Mouse (Mus musculus) kidney, adult 9 months (tissue): Measurements from ENCODE around the gene Zswim9.

Source experiments
- DNase-seq: peaks from one replicate; pipeline ENCODE4 v3.0.0; 2022

Gene Zswim9

GRCm38 (mm10) chr7:13268749-13269260 lies 9.7 kb downstream of the Zswim9 start:
- DNase-seq = no peak

DNA sequence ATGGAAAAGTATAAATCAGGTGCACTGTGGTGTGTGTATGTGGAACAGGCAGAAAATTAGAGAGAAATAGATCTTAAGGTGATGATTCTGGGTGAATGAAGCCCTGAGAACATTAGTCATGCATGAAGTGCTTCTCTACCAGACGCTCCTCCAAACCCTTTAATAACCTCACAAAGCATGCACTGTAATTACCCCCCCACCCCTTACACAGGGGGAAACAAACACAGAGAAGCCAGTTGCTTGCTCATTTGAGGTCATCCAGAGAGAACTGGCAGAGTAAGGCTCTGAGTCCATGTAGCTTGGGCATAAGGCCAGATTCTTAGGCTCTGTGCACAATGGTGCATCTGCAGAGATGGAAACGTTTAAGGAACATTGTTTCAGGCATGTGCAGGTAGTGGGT lies 14.1 kb downstream of the Zswim9 start:
- DNase-seq = no peak

- DNase-seq = no peak
Observed at GRCm38 (mm10) chr7:13263851-13264250, 14.7 kb downstream of the Zswim9 start.

- DNase-seq = no peak
Observed at GRCm38 (mm10) chr7:13260746-13261700, 17.5 kb downstream of the Zswim9 start.

GRCm38 (mm10) chr7:13212720-13213119 lies 65.8 kb downstream of the Zswim9 start, which contains the start of gene Vmn1r89:
TSS of gene Vmn1r89 (plus strand) at chr7:13213020.
- DNase-seq = no peak
